Mouse (Mus musculus): ENCODE data around the gene Ubb. TPM values are rescaled to one million over a fixed set of nuclear protein-coding genes. Genes with fewer than 3 reads are reported as not detected.

The Ubb gene
- polyA plus RNA-seq, 1 experiment, result 1,739 TPM

GRCm38 (mm10) chr11:62558152-62558551 is 7.2 kb downstream of the Ubb start:
- DNase-seq, result no peak
- Histone ChIP-seq H3K4me1 (ENCODE audit: control insufficient read depth, insufficient read depth, low read length) (peaks cover 17% of the 10 kb centered on the region), H3K4me3 (replicated peaks; ENCODE audit: extremely low read depth, low read depth, low read length) (no peak overlapping the region)
- TF ChIP-seq CTCF (IDR thresholded peaks at IDR 0.05; ENCODE audit: insufficient read depth, low read length) (no peak), POLR2A (IDR thresholded peaks at IDR 0.05; ENCODE audit: borderline replicate concordance, extremely low read depth, low read depth, low read length) (no peak)
- WGBS, result 63% methylated on average over 2 of the region's 2 CpGs

DNA sequence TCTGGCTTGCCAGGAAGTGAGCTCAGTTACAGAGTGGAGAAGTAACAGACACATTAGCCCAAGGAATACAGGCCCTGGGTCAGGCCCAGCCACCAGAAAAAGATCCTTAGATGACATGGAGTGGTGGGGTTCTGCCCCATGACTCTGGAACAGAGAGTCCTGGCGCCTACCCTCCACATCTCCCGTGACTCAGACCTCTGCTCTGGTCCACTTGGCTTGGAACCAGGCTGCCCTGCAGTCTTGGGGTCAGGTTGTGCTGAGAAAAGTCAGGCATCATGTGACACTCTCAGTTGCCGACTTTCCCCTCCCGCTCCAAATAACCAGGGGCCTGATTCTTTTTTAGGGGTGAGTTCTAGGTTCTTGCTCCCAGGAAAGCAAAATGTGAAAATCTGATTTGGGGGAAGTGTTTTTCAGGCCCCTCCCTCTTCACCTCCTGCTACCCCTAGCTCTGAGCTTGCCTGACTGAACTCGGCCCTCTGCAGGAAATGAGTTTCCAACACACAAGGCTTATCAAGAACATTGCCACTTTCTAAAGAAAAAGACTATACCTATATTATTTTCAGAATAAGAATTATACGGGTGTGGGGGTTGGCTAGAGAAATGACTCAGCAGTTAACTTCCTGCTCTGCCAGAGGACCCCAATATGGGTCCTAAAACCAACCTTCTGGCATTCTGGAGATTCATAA is 8.1 kb downstream of the Ubb start:
- no peak for TF ChIP-seq CTCF (IDR thresholded peaks at IDR 0.05; ENCODE audit: insufficient read depth, low read length)
- no peak for TF ChIP-seq POLR2A (IDR thresholded peaks at IDR 0.05; ENCODE audit: borderline replicate concordance, extremely low read depth, low read depth, low read length)
- 37% methylated on average over 6 of the region's 6 CpGs for WGBS
- Histone ChIP-seq H3K4me3 (replicated peaks; ENCODE audit: extremely low read depth, low read depth, low read length) (no peak overlapping the region), H3K4me1 (ENCODE audit: control insufficient read depth, insufficient read depth, low read length) (peaks cover 17% of the 10 kb centered on the region)
- no peak for DNase-seq

- TF ChIP-seq CTCF (IDR thresholded peaks at IDR 0.05; ENCODE audit: insufficient read depth, low read length) (no peak), POLR2A (IDR thresholded peaks at IDR 0.05; ENCODE audit: borderline replicate concordance, extremely low read depth, low read depth, low read length) (no peak)
- Histone ChIP-seq H3K4me1 (ENCODE audit: control insufficient read depth, insufficient read depth, low read length) (peaks cover 5% of the 10 kb centered on the region), H3K4me3 (replicated peaks; ENCODE audit: extremely low read depth, low read depth, low read length) (peak overlapping the region; percentile 82)
- WGBS, result 28% methylated on average over 43 of the region's 43 CpGs
- peak; percentile 29 for DNase-seq
These were observed 9.6 kb downstream of the Ubb start for GRCm38 (mm10) chr11:62560463-62561016.

- H3K4me3 ChIP-seq (replicated peaks; ENCODE audit: extremely low read depth, low read depth, low read length), result no peak overlapping the region
- DNase-seq, result no peak
- TF ChIP-seq CTCF (IDR thresholded peaks at IDR 0.05; ENCODE audit: insufficient read depth, low read length) (no peak), POLR2A (IDR thresholded peaks at IDR 0.05; ENCODE audit: borderline replicate concordance, extremely low read depth, low read depth, low read length) (no peak)
- WGBS, result 87% methylated on average over 2 of the region's 2 CpGs
- H3K4me1 ChIP-seq (ENCODE audit: control insufficient read depth, insufficient read depth, low read length), result peaks cover 5% of the 10 kb centered on the region
These were observed 12.6 kb downstream of the Ubb start for GRCm38 (mm10) chr11:62563590-62563989.

DNA sequence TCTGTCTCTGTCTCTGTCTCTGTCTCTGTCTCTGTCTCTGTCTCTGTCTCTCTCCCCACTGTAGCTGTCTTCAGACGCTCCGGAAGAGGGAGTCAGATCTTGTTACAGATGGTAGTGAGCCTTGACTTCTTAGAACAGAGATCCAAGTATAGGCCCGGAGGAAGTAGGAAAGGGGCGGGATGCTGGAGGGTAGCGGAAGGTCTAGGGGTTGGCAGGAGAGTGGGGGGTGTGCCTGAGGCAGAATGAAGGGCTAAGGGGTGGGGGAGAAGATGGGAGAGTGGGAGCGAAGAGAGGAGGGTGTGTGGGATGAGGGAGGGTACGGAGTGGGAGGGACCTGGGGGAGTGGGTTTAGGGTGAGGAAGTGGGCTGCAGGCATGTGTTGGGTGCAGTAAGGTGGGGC is 14.8 kb downstream of the Ubb start:
- Histone ChIP-seq H3K4me3 (replicated peaks; ENCODE audit: extremely low read depth, low read depth, low read length) (no peak overlapping the region), H3K4me1 (ENCODE audit: control insufficient read depth, insufficient read depth, low read length) (no peaks in the 10 kb centered on the region)
- TF ChIP-seq CTCF (IDR thresholded peaks at IDR 0.05; ENCODE audit: insufficient read depth, low read length), result no peak
- TF ChIP-seq POLR2A (IDR thresholded peaks at IDR 0.05; ENCODE audit: borderline replicate concordance, extremely low read depth, low read depth, low read length), result no peak
- DNase-seq, result no peak
- WGBS, result 51% methylated on average over 7 of the region's 7 CpGs

DNA sequence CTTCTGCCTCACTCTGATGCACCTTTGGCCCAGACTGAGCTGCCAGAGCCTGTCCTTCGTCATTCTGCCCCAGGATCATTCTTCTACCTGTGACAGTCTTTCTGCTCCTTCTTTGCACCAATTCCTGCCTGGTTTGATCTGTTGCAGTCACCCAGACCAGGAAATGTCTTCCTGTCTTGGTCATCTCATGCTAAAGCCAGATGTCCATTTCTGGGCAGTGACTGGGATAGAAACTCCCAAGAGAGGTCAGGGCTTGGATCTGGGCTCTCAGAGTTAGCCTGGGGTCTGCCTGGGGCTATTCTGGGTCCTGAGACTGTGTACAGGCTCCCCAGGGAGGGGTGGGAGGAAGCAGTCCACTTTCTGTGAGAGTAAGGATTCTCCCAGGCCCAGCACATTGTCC is 15.2 kb downstream of the Ubb start:
- 82% methylated on average over 1 of the region's 1 CpGs for WGBS
- Histone ChIP-seq H3K4me3 (replicated peaks; ENCODE audit: extremely low read depth, low read depth, low read length) (no peak overlapping the region), H3K4me1 (ENCODE audit: control insufficient read depth, insufficient read depth, low read length) (no peaks in the 10 kb centered on the region)
- TF ChIP-seq CTCF (IDR thresholded peaks at IDR 0.05; ENCODE audit: insufficient read depth, low read length) (no peak), POLR2A (IDR thresholded peaks at IDR 0.05; ENCODE audit: borderline replicate concordance, extremely low read depth, low read depth, low read length) (no peak)
- no peak for DNase-seq

DNA sequence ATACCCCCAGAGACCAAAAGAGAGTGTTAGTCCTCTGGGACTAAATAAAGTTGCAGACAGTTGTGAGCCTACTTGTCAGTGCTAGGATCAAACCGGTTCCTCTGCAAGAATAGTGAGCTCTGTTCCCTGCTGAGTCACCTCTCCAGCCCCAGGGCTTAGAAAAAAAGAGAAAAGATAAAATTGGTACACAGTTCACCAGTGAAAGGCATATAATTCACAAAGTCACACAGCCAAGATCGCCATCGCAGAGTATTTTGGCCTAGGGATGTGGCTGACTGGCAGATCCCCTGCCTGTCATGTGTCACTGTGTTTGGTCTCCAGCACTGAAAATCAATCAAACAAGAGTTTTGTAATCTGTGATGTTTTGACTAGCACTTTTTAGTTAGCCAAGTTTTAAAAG is 17.3 kb downstream of the Ubb start:
- Histone ChIP-seq H3K4me1 (ENCODE audit: control insufficient read depth, insufficient read depth, low read length) (no peaks in the 10 kb centered on the region), H3K4me3 (replicated peaks; ENCODE audit: extremely low read depth, low read depth, low read length) (no peak overlapping the region)
- TF ChIP-seq CTCF (IDR thresholded peaks at IDR 0.05; ENCODE audit: insufficient read depth, low read length) (no peak), POLR2A (IDR thresholded peaks at IDR 0.05; ENCODE audit: borderline replicate concordance, extremely low read depth, low read depth, low read length) (no peak)
- no peak for DNase-seq
- WGBS, result 72% methylated on average over 3 of the region's 3 CpGs

DNA sequence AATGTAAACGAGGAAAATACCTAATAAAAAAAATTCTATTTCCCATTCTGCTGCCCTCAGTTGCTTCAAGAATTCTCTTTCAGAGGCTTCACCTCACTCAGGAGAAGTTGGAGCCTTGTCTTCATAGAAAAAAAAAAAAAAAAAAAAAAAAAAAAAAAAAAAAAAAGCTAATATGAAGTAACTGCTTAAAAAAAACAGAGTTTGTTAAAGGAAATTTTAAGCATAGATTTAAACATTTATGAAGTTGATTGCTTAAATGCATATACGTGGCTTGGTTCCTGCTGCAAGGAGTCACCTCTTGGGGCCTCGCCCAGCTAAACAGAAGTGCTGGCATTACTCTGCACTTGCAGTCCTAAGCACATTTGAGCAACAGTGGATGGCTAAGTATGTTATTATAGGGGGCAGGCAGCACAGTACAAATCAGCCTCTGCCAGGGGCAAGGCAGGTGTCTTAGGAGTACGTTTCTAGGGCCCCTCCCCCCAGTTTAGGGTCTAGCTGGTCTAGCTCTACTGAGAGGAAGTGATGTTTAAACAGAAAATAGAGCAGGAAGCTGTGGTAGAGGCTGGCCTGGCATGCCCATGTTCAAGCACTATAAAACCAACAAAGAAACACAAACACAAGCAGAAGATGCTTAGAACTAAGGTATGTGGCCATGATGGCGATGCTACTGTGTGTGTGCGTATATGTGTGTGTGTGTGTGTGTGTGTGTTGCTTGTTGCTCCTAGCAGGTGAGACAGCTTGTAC is 23.2 kb downstream of the Ubb start, which contains the start of gene Trpv2:
Trpv2 (plus strand) TSS at position 528 of the 744 bp plus-strand sequence.
- peaks cover 8% of the 10 kb centered on the region for H3K4me1 ChIP-seq (ENCODE audit: control insufficient read depth, insufficient read depth, low read length)
- DNase-seq, result no peak
- H3K4me3 ChIP-seq (replicated peaks; ENCODE audit: extremely low read depth, low read depth, low read length), result peak within 1 kb of the TSS; percentile 87
- 55% methylated on average over 6 of the region's 6 CpGs for WGBS
- TF ChIP-seq POLR2A (IDR thresholded peaks at IDR 0.05; ENCODE audit: borderline replicate concordance, extremely low read depth, low read depth, low read length), result no peak
- TF ChIP-seq CTCF (IDR thresholded peaks at IDR 0.05; ENCODE audit: insufficient read depth, low read length), result no peak

DNA sequence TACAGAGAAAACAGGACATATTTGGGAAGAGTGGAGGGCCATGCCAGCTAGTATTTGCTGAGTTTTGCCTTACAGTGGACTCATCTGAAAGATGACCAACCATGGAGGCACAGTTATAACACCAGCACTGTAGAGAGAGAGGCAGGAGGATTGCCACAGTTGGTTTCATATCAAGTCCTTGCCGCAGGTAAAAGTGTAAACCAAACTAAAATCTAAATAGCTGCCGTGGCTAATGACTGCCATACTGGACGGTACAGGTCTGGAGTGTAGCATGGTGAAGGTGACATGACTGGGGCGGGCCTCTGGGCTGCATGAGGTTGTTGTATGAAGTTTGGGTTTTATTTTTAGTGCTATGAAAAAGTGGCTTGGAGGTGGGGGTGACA is 23.7 kb downstream of the Ubb start:
- Histone ChIP-seq H3K4me1 (ENCODE audit: control insufficient read depth, insufficient read depth, low read length) (peaks cover 8% of the 10 kb centered on the region), H3K4me3 (replicated peaks; ENCODE audit: extremely low read depth, low read depth, low read length) (no peak overlapping the region)
- DNase-seq, result no peak
- no peak for TF ChIP-seq POLR2A (IDR thresholded peaks at IDR 0.05; ENCODE audit: borderline replicate concordance, extremely low read depth, low read depth, low read length)
- TF ChIP-seq CTCF (IDR thresholded peaks at IDR 0.05; ENCODE audit: insufficient read depth, low read length), result no peak
- WGBS, result 66% methylated on average over 4 of the region's 4 CpGs
